Mouse (Mus musculus) liver, adult 2 months (tissue): ENCODE measurements at regions not wholly inside any gene's neighbourhood (a gene's known extent, or its start where the extent isn't known, plus 50 kb on each side); places are given as distances from the start of the nearest gene placed in this dataset.

Experiments used
- CTCF ChIP-seq: fragments of 200-500 bp; IDR thresholded peaks from 2 replicates; pipeline ENCODE4 v1.5.1; 2011; ENCODE audit warnings: low read depth, low read length, control low read depth
- POLR2A ChIP-seq: fragments of 200-500 bp; IDR thresholded peaks from 2 replicates; pipeline ENCODE4 v1.6.1; 2011; ENCODE audit warnings: low read length, control low read depth; ENCODE audit not compliant: insufficient read depth; ENCODE audit errors: extremely low read depth

GRCm38 (mm10) chr12:77594657-77595056 is 356.7 kb downstream of the Fut8 start:
- no peak for TF ChIP-seq CTCF
- TF ChIP-seq POLR2A: no peak
